Mouse (Mus musculus) neural tube, embryonic 13.5 days (tissue): ENCODE measurements around the gene Cd37. TPM values are rescaled to one million over a fixed set of nuclear protein-coding genes. Genes with fewer than 3 reads are reported as not detected.

Experiments
- ATAC-seq: fragments of 200-750 bp; cut with Nextera tagmentation; 2 replicates; pipeline ENCODE4 v1.8.0; 2017; ENCODE audit warnings: low read depth, mild to moderate bottlenecking, moderate TSS enrichment, moderate library complexity
- H3K27ac ChIP-seq: fragments of 300-500 bp; sonication (generic); replicated peaks from 2 replicates; pipeline ENCODE4 v1.5.1; 2015; ENCODE audit warnings: moderate library complexity, mild to moderate bottlenecking, inconsistent platforms
- H3K27me3 ChIP-seq: fragments of 300-500 bp; sonication (generic); 2 replicates; pipeline ENCODE4 v1.6.1; 2015; ENCODE audit warnings: mild to moderate bottlenecking, inconsistent platforms
- H3K36me3 ChIP-seq: fragments of 300-500 bp; sonication (generic); 2 replicates; pipeline ENCODE4 v1.6.1; 2015; ENCODE audit warnings: mild to moderate bottlenecking, inconsistent platforms
- H3K4me1 ChIP-seq: fragments of 300-500 bp; sonication (generic); replicated peaks from 2 replicates; pipeline ENCODE4 v1.6.1; 2015; ENCODE audit warnings: inconsistent platforms
- H3K4me2 ChIP-seq: fragments of 300-500 bp; sonication (generic); 2 replicates; pipeline ENCODE4 v1.6.1; 2015; ENCODE audit warnings: inconsistent platforms, mild to moderate bottlenecking, moderate library complexity
- H3K4me3 ChIP-seq: fragments of 300-500 bp; sonication (generic); 2 replicates; pipeline ENCODE4 v1.5.1; 2015; ENCODE audit warnings: mild to moderate bottlenecking, inconsistent platforms
- H3K9ac ChIP-seq: fragments of 300-500 bp; sonication (generic); 2 replicates; pipeline ENCODE4 v1.6.1; 2015; ENCODE audit warnings: moderate library complexity, mild to moderate bottlenecking, inconsistent platforms
- H3K9me3 ChIP-seq: fragments of 300-500 bp; sonication (generic); 2 replicates; pipeline ENCODE4 v1.6.1; 2016; ENCODE audit warnings: inconsistent platforms
- WGBS: fragments of 180-500 bp; shearing (Covaris S2); methylation state at CpG from one replicate; pipeline ENCODE4 v1.1.7; 2015; 5-methylcytosine and 5-hydroxymethylcytosine counted together
- polyA plus RNA-seq: library from polyadenylated mRNA; unstranded; fragments of >200 nt; fragmentation: Nextera tagmentation; extraction: Ambion mirVana; gene quantifications from 2 replicates; pipeline ENCODE4 v1.2.1, GENCODE M21; 2015

The Cd37 gene
- polyA plus RNA-seq: 1.5 and 1.8 TPM in 2 replicates

DNA sequence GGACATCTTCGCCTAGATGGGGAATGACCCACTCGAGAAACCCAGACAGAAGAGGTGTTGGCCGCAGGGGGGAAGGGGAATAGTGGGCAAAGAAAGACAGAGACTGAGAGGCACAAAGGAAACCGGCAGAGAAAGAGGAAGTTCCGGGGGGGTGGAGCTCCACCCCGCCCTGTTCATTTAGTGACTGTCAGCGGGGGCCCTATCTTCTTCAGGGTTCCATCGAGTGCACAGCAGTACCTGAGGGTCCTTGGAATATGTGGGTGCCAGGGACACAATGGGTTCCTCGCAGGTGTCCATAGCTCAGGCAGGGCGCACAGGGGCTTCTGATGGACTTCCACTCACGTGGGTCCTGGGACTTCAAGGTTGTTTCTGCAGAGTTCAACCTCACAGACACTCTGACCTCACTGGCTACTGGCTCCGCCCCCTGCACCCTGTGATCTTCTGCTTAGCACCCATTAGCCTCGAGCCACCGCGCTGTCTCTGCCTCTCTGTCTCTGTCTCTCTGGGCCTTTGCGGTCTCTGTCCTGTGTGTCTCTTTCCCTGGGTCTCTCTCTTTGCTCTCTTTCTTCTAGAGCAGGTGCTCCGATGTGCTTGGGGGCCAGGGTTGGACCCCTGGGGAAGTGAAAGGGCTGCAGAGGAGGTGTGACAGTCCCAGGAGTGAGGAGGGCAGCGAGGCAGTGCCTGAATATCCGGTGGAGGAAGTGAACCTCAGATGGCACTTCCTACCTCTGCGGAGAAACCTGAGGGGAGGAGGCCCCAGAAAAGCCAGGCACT is at the start of gene Cd37:
Gene Cd37, minus strand, starts transcription at position 393 of the 774 bp plus-strand sequence.
- WGBS: 37% methylated on average over 20 of the region's 20 CpGs
- ATAC-seq: no peak
- H3K9me3 ChIP-seq: no peaks in the 10 kb centered on the region
- peaks cover 75% of the 10 kb centered on the region for H3K27me3 ChIP-seq
- no peak within 1 kb of the TSS for H3K27ac ChIP-seq
- peaks cover 29% of the 10 kb centered on the region for H3K4me1 ChIP-seq
- H3K4me3 ChIP-seq: no peak within 1 kb of the TSS
- H3K9ac ChIP-seq: no peak within 1 kb of the TSS
- H3K4me2 ChIP-seq: no peak within 1 kb of the TSS
- no peaks in the 10 kb centered on the region for H3K36me3 ChIP-seq

DNA sequence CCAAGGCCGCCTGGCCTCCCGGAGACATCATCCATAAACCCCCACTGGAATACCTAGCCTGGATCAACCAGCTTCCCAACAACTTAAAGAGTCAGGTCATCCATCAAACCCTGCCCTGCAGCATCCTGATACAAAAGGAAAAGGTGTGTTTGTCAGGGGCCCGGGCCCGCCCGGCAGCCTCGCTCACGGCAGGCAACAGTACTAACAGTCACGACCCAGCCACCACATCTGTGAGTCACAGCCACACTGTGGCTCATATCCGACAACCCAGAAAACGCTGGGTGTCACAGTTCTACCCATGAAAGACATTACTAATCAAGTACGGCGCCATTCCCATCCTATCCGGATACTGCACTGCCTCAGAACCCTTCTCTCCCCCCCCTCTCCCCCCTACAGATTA is 47.6 kb upstream of the Cd37 start:
- no peak overlapping the region for H3K9ac ChIP-seq
- H3K4me1 ChIP-seq: no peaks in the 10 kb centered on the region
- no peak overlapping the region for H3K4me2 ChIP-seq
- WGBS: 87% methylated on average over 13 of the region's 13 CpGs
- no peak overlapping the region for H3K27ac ChIP-seq
- H3K36me3 ChIP-seq: no peaks in the 10 kb centered on the region
- H3K9me3 ChIP-seq: no peaks in the 10 kb centered on the region
- no peak for ATAC-seq
- H3K4me3 ChIP-seq: no peak overlapping the region
- H3K27me3 ChIP-seq: no peaks in the 10 kb centered on the region

DNA sequence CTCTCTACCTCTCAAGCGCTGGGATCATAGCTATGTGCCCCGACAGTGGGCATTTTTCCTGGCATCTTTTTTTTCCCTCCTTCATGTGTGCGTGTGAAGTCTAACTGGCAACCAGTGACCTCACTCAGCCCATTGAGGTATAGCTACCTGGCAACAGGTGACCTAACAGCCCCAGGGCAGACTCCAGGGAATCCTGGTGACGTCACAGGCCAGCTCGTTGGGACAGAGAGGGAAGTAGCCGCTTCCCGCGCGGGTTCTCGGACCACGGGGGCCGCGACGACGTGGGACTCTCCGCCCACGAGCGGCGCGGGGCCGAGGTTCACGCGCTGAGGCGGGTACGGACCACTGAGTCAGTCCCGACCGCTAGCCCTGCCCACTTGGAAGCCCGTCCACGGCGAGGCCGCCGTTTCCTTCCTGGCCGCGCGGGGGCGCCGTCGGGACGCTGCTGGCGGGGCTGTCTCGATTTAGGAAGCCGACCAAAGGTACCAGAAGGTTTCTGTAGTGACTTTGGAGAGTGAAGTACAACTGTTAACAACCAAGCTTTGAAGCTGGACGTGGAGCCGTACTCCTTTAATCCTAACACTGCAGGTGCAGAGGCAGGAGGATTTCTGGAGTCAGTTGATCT is 38.3 kb upstream of the Cd37 start, which contains the start of gene Slc6a21:
Gene Slc6a21, plus strand, starts transcription at position 378 of the 625 bp plus-strand sequence.
- Histone ChIP-seq H3K27me3 (peaks cover 9% of the 10 kb centered on the region), H3K9ac (no peak within 1 kb of the TSS)
- 6% methylated on average over 44 of the region's 44 CpGs for WGBS

GRCm38 (mm10) chr7:45273672-45274071 is 34.8 kb upstream of the Cd37 start:
- Histone ChIP-seq H3K27me3 (peaks cover 9% of the 10 kb centered on the region; the same call in 1 of the 2 replicates), H3K9ac (no peak overlapping the region)
- no peak for ATAC-seq

More for the DNA sequence above, 38.3 kb upstream of the Cd37 start, which contains the start of gene Slc6a21:
- H3K36me3 ChIP-seq: no peaks in the 10 kb centered on the region
- H3K27ac ChIP-seq: no peak within 1 kb of the TSS
- H3K4me2 ChIP-seq: peak within 1 kb of the TSS; percentile 54
- ATAC-seq: no peak
- H3K9me3 ChIP-seq: no peaks in the 10 kb centered on the region
- H3K4me3 ChIP-seq: peak within 1 kb of the TSS; percentile 28
- peaks cover 5% of the 10 kb centered on the region; the same call in 1 of the 2 replicates for H3K4me1 ChIP-seq

GRCm38 (mm10) chr7:45272786-45273412 is 34.0 kb upstream of the Cd37 start:
- no peak overlapping the region for H3K27ac ChIP-seq
- no peak overlapping the region for H3K4me3 ChIP-seq
- no peak for ATAC-seq
- peaks cover 5% of the 10 kb centered on the region; the same call in 1 of the 2 replicates for H3K4me1 ChIP-seq
- H3K27me3 ChIP-seq: peaks cover 9% of the 10 kb centered on the region; the same call in 1 of the 2 replicates
- no peaks in the 10 kb centered on the region for H3K36me3 ChIP-seq
- no peak overlapping the region for H3K9ac ChIP-seq
- no peaks in the 10 kb centered on the region for H3K9me3 ChIP-seq
- no peak overlapping the region for H3K4me2 ChIP-seq
- WGBS: 44% methylated on average over 10 of the region's 10 CpGs

More at GRCm38 (mm10) chr7:45273672-45274071, 34.8 kb upstream of the Cd37 start:
- Histone ChIP-seq H3K27ac (no peak overlapping the region), H3K36me3 (no peaks in the 10 kb centered on the region), H3K4me1 (peaks cover 5% of the 10 kb centered on the region; the same call in 1 of the 2 replicates), H3K4me3 (no peak overlapping the region), H3K4me2 (no peak overlapping the region), H3K9me3 (no peaks in the 10 kb centered on the region)
- 94% methylated on average over 8 of the region's 8 CpGs for WGBS

DNA sequence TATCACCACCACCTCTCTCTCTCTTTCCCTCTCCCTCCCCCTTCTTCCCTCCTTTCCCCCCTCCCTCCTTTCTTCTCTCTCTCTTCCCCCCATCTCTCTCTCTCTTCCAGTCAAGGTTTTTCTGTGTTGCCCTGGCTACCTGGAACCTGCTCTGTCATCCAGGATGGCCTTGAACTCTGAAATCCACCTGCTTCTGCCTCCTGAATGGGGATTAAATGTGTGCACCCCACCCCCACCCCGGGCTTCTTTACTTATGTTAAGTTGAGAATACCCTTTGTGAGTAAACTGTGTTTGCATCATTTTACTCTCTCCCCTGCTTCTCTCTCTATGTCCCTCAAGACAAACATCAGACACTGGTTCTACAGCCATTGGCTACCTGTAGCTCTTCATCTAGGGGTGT is 26.6 kb upstream of the Cd37 start:
- ATAC-seq: no peak
- 67% methylated on average over 1 of the region's 1 CpGs for WGBS

GRCm38 (mm10) chr7:45264348-45264747 is 25.4 kb upstream of the Cd37 start:
- 67% methylated on average over 3 of the region's 3 CpGs for WGBS
- ATAC-seq: no peak
- H3K4me1 ChIP-seq: no peaks in the 10 kb centered on the region
- no peaks in the 10 kb centered on the region for H3K27me3 ChIP-seq
- H3K36me3 ChIP-seq: no peaks in the 10 kb centered on the region
- no peak overlapping the region for H3K9ac ChIP-seq
- no peak overlapping the region for H3K4me3 ChIP-seq
- H3K9me3 ChIP-seq: no peaks in the 10 kb centered on the region
- H3K4me2 ChIP-seq: no peak overlapping the region
- H3K27ac ChIP-seq: no peak overlapping the region

More for the DNA sequence above, 26.6 kb upstream of the Cd37 start:
- no peaks in the 10 kb centered on the region for H3K27me3 ChIP-seq
- H3K4me2 ChIP-seq: no peak overlapping the region
- no peak overlapping the region for H3K9ac ChIP-seq
- H3K9me3 ChIP-seq: no peaks in the 10 kb centered on the region
- no peak overlapping the region for H3K4me3 ChIP-seq
- no peak overlapping the region for H3K27ac ChIP-seq
- no peaks in the 10 kb centered on the region for H3K36me3 ChIP-seq
- no peaks in the 10 kb centered on the region for H3K4me1 ChIP-seq

GRCm38 (mm10) chr7:45263006-45263607 is 24.2 kb upstream of the Cd37 start:
- no peak overlapping the region for H3K4me2 ChIP-seq
- WGBS: 61% methylated on average over 7 of the region's 7 CpGs
- no peaks in the 10 kb centered on the region for H3K36me3 ChIP-seq
- no peak overlapping the region for H3K27ac ChIP-seq
- no peak overlapping the region for H3K4me3 ChIP-seq
- no peaks in the 10 kb centered on the region for H3K9me3 ChIP-seq
- H3K9ac ChIP-seq: no peak overlapping the region
- no peaks in the 10 kb centered on the region for H3K4me1 ChIP-seq
- ATAC-seq: no peak
- H3K27me3 ChIP-seq: no peaks in the 10 kb centered on the region; the same call in 1 of the 2 replicates

DNA sequence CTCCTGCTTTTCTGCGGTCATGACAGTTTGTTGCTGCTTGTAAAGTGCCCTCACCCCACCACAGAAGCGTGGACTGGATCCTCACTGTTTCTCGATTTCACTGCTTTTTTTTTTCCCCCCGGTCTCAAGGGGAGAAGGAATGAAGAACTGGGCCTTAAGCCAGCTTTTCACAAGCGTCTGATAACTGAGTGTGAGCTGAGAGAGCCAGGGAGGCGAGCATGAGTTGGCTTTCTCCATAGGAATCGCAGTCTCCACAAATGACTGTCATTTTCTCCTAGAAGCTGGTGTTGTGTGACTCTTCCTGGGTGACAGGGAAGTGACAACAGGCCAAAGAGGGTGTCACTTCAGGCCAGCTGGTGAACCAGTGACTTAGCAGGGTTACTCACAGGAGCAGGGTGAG is 23.4 kb upstream of the Cd37 start:
- Histone ChIP-seq H3K27ac (no peak overlapping the region), H3K36me3 (no peaks in the 10 kb centered on the region), H3K4me2 (no peak overlapping the region), H3K4me3 (no peak overlapping the region), H3K4me1 (no peaks in the 10 kb centered on the region), H3K9me3 (no peaks in the 10 kb centered on the region), H3K9ac (no peak overlapping the region), H3K27me3 (no peaks in the 10 kb centered on the region; the same call in 1 of the 2 replicates)
- 56% methylated on average over 7 of the region's 7 CpGs for WGBS
- no peak for ATAC-seq

GRCm38 (mm10) chr7:45259281-45259680 is 20.4 kb upstream of the Cd37 start:
- no peak overlapping the region for H3K4me3 ChIP-seq
- H3K4me1 ChIP-seq: no peaks in the 10 kb centered on the region
- H3K4me2 ChIP-seq: no peak overlapping the region
- H3K27me3 ChIP-seq: no peaks in the 10 kb centered on the region; the same call in 1 of the 2 replicates
- no peak overlapping the region for H3K9ac ChIP-seq
- ATAC-seq: no peak
- no peaks in the 10 kb centered on the region for H3K36me3 ChIP-seq
- H3K27ac ChIP-seq: no peak overlapping the region
- H3K9me3 ChIP-seq: no peaks in the 10 kb centered on the region
- WGBS: 84% methylated on average over 8 of the region's 8 CpGs

DNA sequence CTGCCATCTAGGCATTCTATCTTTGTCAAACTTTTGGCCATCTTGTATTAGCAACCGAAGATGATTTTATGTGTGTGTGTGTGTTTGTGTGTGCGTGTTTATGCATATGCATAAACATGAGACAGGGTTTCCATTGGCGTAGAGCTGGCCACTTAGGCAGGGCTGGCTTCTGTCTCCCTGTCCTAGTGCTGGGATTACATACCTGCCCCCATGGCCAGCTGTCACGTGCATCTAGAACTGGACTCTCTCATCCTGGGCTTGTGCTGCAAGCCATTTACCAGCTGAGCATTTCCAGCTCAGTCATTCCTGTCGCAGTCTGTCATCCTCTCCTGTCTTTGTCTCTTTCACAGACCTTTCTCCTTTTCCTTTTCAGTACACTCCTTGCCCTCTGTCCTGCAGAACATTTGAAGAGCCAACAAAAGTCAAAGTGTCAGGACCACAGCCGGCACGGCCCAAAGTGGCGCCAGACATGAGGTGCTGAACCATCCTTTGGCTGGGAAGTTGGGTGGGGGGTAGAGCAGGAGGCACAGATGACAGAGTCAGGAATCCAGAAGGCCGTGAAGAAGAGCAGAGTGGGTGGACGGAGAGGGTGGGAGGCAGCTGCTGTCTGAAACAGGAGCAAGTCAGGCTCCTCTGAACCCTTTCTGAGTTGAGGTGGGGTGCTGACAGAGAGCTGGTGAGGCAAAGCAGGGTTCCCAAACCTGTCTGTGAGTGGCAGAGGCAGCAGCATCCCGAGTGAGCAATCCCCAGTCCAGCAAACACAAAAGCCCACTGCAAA is 18.3 kb upstream of the Cd37 start:
- H3K27me3 ChIP-seq: no peaks in the 10 kb centered on the region; the same call in 1 of the 2 replicates
- no peak overlapping the region; the same call in 1 of the 2 replicates for H3K9ac ChIP-seq
- H3K9me3 ChIP-seq: no peaks in the 10 kb centered on the region
- no peaks in the 10 kb centered on the region for H3K4me1 ChIP-seq
- no peak overlapping the region for H3K27ac ChIP-seq
- no peak overlapping the region for H3K4me3 ChIP-seq
- H3K36me3 ChIP-seq: no peaks in the 10 kb centered on the region
- no peak for ATAC-seq
- H3K4me2 ChIP-seq: no peak overlapping the region
- WGBS: 64% methylated on average over 11 of the region's 11 CpGs
